Comparison of ENCODE assay signal across 15 mouse cellular contexts in genomic region chr12:82998682-82999332, GRCm38 (mm10).
DNase-seq lines count a peak whose midpoint lies in the region; ATAC-seq lines count a peak whose summit lies in the region.
"Had no signal": no experiment of that assay in that cellular context is flagged by ENCODE, and none has a peak within 500 bp of the region (broad histone marks: within the 10 kb centered on the region; RNA-seq: fewer than 3 reads in every experiment).

No protein-coding gene starts in this region.

- H3K4me1 ChIP-seq in hindbrain, embryonic 13.5 days (replicated peaks) = 0 out of 2 replicates have a peak, but pooled peaks cover 4% of the 10 kb centered on the region
- H3K4me1 ChIP-seq: embryonic facial prominence, embryonic 15.5 days had no signal

- ATAC-seq in hindbrain, embryonic 13.5 days (ENCODE audit: low FRiP score) = no peak
- ATAC-seq in erythroblast, adult 5-6 weeks (replicated peaks; ENCODE audit: low FRiP score, poor library complexity, severe bottlenecking) = no peak
- ATAC-seq: CD4-positive, CD25-positive, alpha-beta regulatory T cell, adult 4 months; midbrain, embryonic 16.5 days had no signal

- DNase-seq in gastrocnemius, adult 18-20 months (ENCODE audit: low spot score) = peak; percentile 45
- no peak for DNase-seq in gastrocnemius, postnatal 10 days
- peak; percentile 9 for DNase-seq in ovary, adult 18-20 months (ENCODE audit: low spot score)
- DNase-seq in ovary, postnatal 10 days (ENCODE audit: low spot score) = no peak
- peak; percentile 62 for DNase-seq in brain, adult 2 months (ENCODE audit: low read depth, low spot score)
- DNase-seq in heart, postnatal 25 days (ENCODE audit: low spot score) = peak; percentile 33
- DNase-seq: cerebellum, adult 9-11 months; kidney, adult 11 months; lung, embryonic 14.5 days; thymus, postnatal 4 days had no signal

- WGBS in hindbrain, embryonic 13.5 days = 95% methylated on average over 10 of the region's 10 CpGs

- H3K27me3 ChIP-seq in hindbrain, embryonic 13.5 days = no peaks in the 10 kb centered on the region
- H3K27me3 ChIP-seq: embryonic facial prominence, embryonic 15.5 days had no signal

- no peaks in the 10 kb centered on the region for H3K36me3 ChIP-seq in hindbrain, embryonic 13.5 days
- H3K36me3 ChIP-seq: embryonic facial prominence, embryonic 15.5 days had no signal

- no peak overlapping the region for H3K9ac ChIP-seq in hindbrain, embryonic 13.5 days
- H3K9ac ChIP-seq: embryonic facial prominence, embryonic 15.5 days; lung, embryonic 14.5 days had no signal

- intact Hi-C loops in heart, postnatal 25 days (cut with DNase I) = no loop called here

- H3K27ac ChIP-seq in hindbrain, embryonic 13.5 days = no peak overlapping the region
- H3K27ac ChIP-seq: embryonic facial prominence, embryonic 15.5 days had no signal

- no peak overlapping the region for H3K4me2 ChIP-seq in hindbrain, embryonic 13.5 days
- H3K4me2 ChIP-seq: embryonic facial prominence, embryonic 15.5 days; lung, embryonic 14.5 days had no signal

- no peak overlapping the region for H3K4me3 ChIP-seq in hindbrain, embryonic 13.5 days
- H3K4me3 ChIP-seq: embryonic facial prominence, embryonic 15.5 days had no signal

- H3K9me3 ChIP-seq in hindbrain, embryonic 13.5 days = no peaks in the 10 kb centered on the region
- H3K9me3 ChIP-seq: embryonic facial prominence, embryonic 15.5 days had no signal

Comparison
In these comparisons a context has a peak if more than half of its experiments do, and no peak if none do; other contexts are left out.
1. DNase-seq: peak in gastrocnemius, adult 18-20 months (single experiment), ovary, adult 18-20 months (single experiment), brain, adult 2 months (single experiment) and heart, postnatal 25 days (single experiment); none in gastrocnemius, postnatal 10 days (single experiment) and ovary, postnatal 10 days (single experiment).